Mouse (Mus musculus) A20 (cell line): ENCODE results near the gene Zup1.
A peak's percentile ranks its signal among the peaks of the same experiment; 100 is the strongest.
"Not testable (repeated sequence)": the region's sequence is repeated elsewhere in the genome, so short reads cannot be mapped to it uniquely, and the experiment has no call there.

Source experiments
- DNase-seq: peaks from one replicate; pipeline ENCODE4 v3.0.0-alpha.2; 2011; ENCODE audit warnings: low read depth, low spot score

Gene Zup1

DNA sequence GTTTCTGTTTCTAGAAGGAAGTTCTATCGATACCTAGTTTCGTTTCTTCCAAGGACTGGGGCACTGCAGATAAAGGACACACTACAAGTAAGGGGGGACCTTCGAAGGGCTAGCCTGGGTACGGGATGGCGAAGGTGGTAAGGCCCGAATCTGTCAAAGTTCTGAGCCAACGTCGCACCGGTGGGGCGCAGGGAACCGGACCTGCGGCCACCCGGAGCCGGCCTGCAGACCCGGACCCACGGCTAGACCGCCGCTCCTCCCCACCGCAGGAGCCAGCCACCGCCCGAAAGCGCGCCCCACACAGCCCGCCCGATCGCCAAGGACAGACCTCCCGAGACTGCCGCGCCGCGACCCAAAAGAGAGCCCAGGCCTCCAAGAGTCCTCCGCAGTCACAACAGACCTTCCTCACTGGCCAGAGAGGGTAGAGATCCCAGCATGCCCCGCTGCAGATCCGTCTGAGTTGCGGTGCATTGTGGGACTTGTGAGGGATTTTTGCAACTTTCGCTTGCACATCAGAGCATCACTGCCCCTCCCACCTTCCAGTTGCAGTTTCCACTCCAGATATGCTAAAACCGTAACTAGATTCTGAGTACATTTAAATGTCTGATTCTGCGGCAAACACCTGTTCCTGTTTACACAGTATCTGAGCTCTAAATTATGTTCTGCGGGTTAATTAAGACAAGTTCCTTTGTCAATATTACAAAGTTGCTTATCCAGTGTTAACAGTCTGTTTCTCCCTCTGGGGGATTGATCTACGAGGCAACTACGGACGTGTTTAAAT, at the start of gene Zup1:
Gene Zup1 (minus strand): TSS at position 467 of the 781 bp plus-strand sequence.
- DNase-seq, result peak; percentile 94

DNA sequence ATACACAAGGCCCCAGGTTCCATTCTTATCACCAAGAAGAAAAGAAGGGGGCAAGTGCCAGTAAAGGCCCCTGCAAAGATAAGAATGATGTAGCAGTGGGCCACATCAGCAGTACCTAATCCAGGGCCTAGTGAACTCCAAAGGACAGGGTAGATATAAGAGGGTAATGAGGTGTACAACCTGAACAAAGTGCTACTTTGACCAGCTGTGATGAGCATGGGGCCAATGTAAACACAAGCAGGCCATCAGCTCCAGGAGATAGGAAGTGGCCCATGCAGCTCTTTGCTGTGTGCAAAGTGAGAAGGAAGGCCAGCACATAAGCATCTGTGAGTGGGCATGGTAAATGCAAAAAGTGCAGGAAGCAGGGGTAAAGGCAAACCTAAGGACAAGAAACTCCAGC, 47.3 kb upstream of the Zup1 start:
- no peak for DNase-seq

- DNase-seq, result not testable (repeated sequence)
Measured at GRCm38 (mm10) chr10:33996686-33997085, 45.6 kb upstream of the Zup1 start.

- DNase-seq, result peak; percentile 84
Measured at GRCm38 (mm10) chr10:33986771-33987170, 35.7 kb upstream of the Zup1 start.

- no peak for DNase-seq
Measured at GRCm38 (mm10) chr10:33974781-33975494, 23.9 kb upstream of the Zup1 start.

- no peak for DNase-seq
Measured at GRCm38 (mm10) chr10:33952509-33952908, 1.4 kb upstream of the Zup1 start.

GRCm38 (mm10) chr10:33946336-33946735, 4.7 kb downstream of the Zup1 start:
- no peak for DNase-seq

DNA sequence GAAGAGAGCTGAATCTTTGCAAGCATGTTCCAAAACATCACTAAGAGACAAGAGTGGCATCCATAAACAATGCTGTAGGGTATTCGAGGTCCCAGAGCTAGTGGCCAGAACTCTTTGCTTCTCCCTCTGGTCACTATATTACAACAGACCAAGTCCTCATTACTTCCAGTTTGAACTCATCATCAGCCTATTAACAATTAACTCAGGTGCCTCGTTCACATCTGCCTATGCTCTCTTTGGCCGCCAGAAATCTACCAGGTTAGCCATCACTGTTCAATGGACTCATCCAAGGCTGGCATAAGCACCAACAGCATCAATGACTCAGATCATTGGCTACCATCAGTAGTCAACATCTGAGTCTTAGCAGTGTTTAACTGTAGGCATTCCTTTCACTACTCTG, 5.7 kb downstream of the Zup1 start:
- no peak for DNase-seq

DNA sequence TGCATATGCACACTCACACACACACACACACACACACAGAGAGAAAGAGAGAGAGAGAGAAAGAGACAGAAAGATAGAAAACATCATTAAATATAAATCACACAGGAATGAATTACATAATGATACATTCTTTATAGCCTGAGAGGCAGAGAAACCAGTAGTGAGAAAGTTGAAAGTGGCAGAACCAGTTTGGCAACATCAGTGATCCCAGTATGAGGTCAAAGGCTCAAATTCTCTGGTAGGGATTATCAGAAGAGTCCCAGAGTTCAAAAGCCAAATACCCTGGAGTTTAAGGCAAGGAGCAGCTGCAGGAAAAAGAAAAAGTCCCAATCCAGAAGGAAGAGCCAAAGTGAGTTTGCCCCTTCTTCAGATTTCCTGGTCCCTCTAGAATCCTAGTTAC, 10.4 kb downstream of the Zup1 start:
- DNase-seq, result no peak

- no peak for DNase-seq
Measured at GRCm38 (mm10) chr10:33905489-33905888, 45.6 kb downstream of the Zup1 start.

DNA sequence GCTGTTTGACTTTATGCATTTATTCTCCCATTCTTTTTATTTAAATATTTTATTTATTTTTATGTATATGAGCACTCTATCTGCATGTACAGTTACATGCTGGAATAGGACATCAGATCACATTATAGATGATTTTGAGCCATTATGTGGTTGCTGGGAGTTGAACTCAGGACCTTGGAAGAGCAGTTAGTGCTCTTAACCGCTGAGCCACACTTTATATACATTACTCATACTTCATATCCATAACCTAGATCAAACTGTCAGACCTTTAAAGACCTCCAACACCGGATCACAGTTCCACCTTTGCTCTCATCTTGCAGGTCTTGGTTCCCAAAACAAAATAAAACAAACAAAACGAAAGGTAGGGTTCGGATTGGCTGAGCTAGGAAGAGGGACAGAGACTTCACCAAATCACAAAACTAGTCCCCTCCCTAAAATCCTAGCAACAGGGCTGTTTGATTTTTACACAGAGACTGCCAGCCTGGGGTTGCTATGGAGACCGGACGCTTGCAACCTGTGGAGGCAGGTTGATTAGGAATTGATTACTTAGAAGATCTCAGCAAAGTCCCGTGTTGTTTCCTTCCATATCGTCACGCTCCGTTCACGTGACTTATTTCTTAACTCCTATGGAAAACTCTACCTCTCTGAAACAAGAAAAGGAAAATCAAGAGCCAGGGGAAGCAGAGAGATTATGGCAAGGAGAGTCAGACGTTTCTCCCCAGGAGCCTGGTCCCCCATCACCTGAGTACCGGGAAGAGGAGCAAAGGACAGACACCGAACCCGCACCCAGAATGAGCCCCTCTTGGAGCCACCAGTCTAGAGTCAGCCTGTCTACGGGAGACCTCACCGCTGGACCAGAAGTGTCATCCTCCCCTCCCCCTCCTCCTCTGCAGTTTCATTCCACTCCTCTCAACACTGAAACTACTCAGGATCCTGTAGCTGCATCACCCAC, 46.3 kb downstream of the Zup1 start, which contains the start of gene Rsph4a:
Gene Rsph4a (plus strand): TSS at position 582 of the 952 bp plus-strand sequence.
- no peak for DNase-seq

- not testable (repeated sequence) for DNase-seq
Measured at GRCm38 (mm10) chr10:33901520-33901919, 49.5 kb downstream of the Zup1 start.

GRCm38 (mm10) chr10:33882411-33882810, 68.7 kb downstream of the Zup1 start:
- not testable (repeated sequence) for DNase-seq

- no peak for DNase-seq
Measured at GRCm38 (mm10) chr10:33872672-33873398, 78.2 kb downstream of the Zup1 start.

DNA sequence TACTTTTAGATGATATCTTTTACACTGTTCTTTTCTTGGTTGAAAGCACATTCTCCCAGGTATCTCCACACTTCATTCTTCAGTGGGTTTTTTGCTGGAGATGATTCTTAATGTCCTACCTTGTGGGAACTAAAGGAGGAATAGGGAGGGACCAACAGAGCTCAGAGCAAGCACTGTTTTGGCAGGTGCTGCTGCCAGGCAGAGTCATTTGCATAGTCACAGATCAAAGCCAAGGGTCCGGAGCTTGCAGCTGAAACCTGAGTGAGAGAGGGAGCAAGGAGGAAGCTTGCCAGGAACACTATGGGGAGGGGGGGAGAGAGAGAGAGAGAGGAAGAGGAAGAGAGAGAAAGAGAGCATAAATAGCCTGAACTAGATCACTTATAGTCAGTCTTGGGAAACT, 80.6 kb downstream of the Zup1 start:
- peak; percentile 20 for DNase-seq
